Mouse (Mus musculus) brain, adult 2 months (tissue): ENCODE data around the gene Dram2.
"Not testable (repeated sequence)": the region's sequence is repeated elsewhere in the genome, so short reads cannot be mapped to it uniquely, and the experiment has no call there.

Experiments
- DNase-seq: peaks from one replicate; pipeline ENCODE4 v3.0.0; 2011; ENCODE audit warnings: low read depth, low spot score

Gene Dram2

DNA sequence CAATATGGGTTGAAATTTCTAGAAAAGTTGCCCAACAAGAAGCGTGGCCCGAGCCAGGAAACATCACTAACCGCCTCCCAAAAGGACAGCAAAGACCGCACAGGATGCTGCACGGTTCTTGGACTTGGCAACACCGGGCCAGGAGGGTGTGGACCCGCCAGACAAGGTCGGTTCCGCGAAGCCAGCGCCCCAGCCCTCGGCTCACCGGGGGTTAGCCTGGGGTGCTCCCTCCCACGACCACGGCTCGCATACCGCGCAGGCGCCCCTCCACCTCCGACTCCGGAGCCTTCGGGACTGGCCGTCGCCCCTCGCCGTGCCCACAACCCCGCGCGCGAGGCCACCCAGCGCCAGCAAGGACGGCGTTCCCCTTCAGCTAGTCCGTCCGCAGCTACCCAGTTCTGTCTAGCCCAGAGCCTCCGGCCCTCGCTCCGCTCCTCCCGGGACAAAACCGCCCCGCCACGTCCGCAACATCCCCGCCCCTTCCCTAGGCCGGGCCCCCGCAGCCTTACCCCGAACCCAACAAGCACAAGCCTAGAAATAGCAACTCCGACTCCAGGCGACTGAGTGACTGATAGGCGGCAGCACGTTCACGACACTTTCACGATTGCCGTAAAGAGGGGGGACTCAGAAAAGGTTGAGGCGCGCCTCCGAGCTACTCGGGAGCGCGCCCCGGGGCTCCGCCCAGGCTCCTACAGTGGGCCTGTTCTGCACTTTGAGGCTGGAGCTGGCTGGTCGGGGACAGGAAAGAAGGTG, at the start of gene Dram2, which contains the start of gene Cept1:
Dram2 (plus strand) TSS at position 628 of the 753 bp plus-strand sequence.
Cept1 (minus strand) TSS at position 632 of the 753 bp plus-strand sequence.
- DNase-seq = peak; percentile 98

DNA sequence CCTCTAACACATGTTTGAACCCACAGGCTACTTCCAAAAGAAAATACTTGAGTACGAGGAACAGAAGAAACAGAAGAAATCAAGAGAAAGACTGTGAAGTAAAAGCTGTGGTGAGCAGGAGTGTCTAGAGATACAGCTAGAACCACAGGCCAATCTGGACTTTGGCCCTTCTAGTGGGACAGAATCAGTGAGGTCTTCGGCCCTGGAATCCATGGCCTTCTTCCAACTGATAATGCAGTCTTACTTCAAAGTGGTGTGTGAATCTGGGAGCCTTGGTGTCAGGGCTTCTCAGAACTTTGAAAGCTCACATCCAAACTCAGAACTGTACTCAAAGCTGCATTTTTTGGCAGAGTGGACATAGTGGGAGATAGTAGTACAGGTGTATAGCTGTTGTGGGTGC, 47.1 kb upstream of the Dram2 start:
- DNase-seq = no peak

DNA sequence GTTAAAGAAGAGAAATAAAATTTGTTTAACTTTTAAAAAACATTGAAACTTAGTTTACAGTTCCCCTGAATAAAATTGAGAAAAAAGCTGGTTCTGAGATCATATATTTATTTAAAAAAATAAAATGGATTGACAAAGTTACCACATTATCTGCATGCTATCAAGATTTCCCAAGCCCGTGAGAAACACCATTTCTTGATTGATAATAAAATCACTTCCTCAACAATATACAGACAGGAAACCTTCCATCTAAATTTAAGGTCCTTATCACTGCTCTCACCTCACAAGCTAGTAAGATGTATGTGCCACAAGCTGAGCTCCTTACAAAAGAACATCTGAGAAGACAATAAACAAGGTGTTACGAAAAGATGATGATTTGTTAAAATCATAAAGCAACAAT, 44.7 kb upstream of the Dram2 start:
- no peak for DNase-seq

DNA sequence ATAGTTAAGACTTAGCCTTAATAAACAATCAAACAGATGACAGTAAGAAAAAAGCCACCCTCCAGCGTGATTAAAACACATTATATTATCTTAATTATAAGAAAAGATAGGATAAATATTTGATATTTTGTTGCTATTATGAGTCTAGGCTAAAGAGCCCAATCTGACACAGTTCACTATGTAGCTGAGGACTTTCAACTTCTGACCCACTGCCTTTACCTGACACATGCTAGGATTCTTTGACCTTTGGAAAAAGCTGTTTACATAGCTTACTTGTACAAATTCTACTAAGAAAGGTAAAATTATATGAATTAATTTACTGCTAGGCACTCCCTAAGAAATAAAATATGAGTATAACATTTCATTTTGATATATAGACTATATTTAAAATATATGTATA, 36.9 kb upstream of the Dram2 start:
- no peak for DNase-seq

DNA sequence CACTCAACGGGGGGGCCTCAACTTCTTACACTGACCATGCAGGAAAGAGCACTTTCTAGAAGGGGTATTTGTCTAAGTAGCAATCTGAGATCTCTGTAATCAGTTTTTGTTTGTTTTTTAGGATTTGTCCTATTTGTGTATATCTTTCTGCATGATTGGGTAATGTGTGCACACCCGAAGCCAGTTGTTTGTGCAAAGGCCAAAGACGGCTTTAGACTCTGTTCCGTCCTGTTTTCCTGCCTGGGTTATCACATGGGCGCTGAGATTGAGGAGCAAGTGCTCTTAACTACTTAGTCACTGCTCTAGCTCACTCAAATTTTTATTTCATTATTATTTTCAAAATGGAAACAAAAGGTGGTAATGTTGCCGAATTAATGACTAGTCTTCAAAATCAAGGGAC, 32.6 kb upstream of the Dram2 start:
- DNase-seq = no peak

DNA sequence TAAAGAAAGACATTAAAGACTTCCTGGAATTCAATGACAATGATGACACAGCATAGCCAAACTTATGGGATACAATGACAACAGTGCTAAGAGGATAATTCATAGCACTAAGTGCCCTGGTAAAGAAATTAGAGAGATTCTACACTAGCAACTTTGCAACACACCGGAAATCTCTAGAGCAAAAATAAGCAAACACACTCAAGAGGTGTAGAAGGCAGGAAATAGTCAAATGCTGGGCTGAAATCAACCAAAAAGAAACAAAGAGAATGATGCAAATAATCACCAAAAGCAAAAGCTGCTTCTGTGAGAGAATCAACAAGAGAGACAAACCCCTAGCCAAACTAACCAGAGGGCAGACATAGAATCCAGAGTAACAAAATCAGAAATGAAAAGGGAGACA, 24.9 kb upstream of the Dram2 start:
- DNase-seq = no peak

GRCm38 (mm10) chr3:106526411-106526810, 21.2 kb upstream of the Dram2 start:
- DNase-seq = peak; percentile 50

- no peak for DNase-seq
Observed at GRCm38 (mm10) chr3:106528032-106528431, 19.6 kb upstream of the Dram2 start.

- no peak for DNase-seq
Observed at GRCm38 (mm10) chr3:106533277-106533676, 14.3 kb upstream of the Dram2 start.

GRCm38 (mm10) chr3:106544721-106545316, 2.8 kb upstream of the Dram2 start:
- no peak for DNase-seq

- DNase-seq = no peak
Observed at GRCm38 (mm10) chr3:106547924-106548539, 434 bp downstream of the Dram2 start.

- DNase-seq = no peak
Observed at GRCm38 (mm10) chr3:106548971-106549370, 1.4 kb downstream of the Dram2 start.

- peak; percentile 7 for DNase-seq
Observed at GRCm38 (mm10) chr3:106553411-106553810, 5.8 kb downstream of the Dram2 start.

DNA sequence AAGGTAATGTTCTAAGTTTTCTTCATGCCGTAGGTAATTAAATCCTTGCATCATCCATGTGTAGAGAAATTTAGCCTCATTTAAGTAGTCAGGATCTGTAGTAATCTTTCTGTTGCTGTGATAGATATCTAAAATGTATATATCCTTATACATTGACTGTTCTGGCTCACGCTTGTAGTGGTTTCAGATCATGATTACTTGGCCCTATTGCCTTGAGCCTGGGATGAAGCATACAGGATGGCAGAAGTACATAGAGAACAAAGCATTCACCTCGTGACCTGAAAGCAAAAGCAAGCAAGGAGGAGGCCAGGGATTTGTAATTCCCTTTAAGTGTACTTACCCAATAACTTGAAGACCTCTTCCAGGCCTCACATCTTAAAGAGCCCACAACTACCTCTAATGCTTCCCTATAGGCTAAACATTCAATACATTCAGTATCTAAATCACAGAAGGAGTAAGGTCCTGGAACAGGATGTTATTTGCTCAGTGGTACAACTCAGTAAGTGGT, 8.2 kb downstream of the Dram2 start:
- no peak for DNase-seq

- no peak for DNase-seq
Observed at GRCm38 (mm10) chr3:106558271-106558670, 10.7 kb downstream of the Dram2 start.

DNA sequence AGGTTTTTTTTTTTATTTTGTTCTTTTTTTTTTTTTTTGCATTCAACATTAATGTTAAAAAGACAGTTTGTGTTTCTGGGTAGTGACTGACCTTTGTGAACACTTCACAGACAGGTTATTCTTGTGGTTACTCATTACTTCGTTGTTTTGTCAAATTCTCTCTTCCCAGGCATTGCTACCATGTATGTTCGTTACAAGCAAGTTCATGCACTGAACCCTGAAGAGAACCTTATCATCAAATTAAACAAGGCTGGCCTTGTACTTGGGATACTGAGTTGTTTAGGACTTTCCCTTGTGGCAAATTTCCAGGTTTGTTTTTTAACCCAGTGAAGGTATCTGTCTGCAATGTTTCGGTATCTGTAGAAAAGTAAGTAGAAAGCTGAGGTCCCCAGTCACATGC, 18.3 kb downstream of the Dram2 start:
- no peak for DNase-seq

DNA sequence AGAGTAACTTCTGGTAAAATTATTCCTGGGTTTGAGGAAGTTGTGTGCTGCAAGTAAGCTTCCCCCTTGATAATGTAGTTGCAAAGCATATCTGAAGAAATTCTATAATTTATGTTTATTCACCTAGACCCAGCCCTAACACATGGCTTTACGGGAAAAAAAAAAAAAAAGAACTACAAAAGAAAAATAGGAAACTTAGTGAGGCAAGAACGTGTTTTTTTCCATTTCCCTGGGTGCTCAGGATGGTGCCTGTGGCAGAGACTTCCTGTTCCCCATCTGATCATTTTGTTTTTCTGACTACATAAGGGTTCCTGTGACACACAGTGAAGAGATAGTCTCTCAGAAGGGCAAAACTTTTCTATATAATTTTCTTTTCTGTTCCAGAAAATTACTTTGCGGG, 25.6 kb downstream of the Dram2 start:
- no peak for DNase-seq

DNA sequence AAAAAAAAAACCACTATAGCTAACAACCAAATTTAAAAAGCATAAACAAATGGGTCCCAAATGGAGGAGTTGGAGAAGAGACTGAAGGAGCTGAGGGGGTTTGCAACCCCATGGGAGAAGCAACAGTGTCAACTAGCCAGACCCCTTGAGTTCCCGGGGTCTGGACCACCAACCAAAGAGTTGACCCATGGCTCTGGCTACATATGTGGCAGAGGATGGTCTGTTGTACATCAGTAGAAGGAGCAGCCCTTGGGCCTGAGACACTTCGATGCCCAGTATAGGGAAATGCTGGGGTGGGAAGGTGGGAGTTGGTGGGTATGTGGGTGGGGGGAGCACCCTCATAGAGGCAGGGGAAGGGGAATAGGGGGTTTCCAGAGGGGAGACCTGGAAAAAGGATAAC, 31.7 kb downstream of the Dram2 start:
- no peak for DNase-seq

DNA sequence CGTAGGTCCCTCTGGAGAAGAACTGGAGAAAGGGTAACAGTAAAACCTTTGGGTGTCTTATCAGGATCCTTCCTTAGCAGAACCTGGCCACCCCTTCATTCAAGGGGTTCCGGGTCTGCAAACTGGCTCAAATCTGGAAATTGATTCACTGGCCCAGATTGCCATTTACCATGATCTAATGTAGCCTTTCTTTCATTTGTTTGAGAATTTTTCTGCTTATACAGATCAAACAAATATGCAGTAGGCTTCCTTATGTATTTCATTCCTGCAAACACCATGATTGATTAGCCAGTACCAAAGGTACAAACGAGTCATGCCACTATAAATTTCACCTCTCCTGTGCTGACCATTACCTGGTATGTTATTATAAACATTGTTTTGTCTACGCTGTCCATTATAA, 46.0 kb downstream of the Dram2 start:
- DNase-seq = not testable (repeated sequence)

- DNase-seq = no peak
Observed at GRCm38 (mm10) chr3:106618103-106618502, 70.5 kb downstream of the Dram2 start.
